Mouse (Mus musculus) forebrain, embryonic 14.5 days (tissue): ENCODE measurements around the gene N4bp2l1. TPM values are rescaled to one million over a fixed set of nuclear protein-coding genes. Genes with fewer than 3 reads are reported as not detected.

Experiments used
- polyA plus RNA-seq: library from polyadenylated mRNA; unstranded; fragments of >200 nt; fragmentation: Nextera tagmentation; extraction: Ambion mirVana; gene quantifications from 2 replicates; pipeline ENCODE4 v1.2.1, GENCODE M21; 2014

Gene N4bp2l1
- polyA plus RNA-seq, 1 experiment from 2014 or later = 7.4 TPM

Other genes starting within 250 kb of the N4bp2l1 start
- gene Zar1l, start 79.0 kb downstream of the N4bp2l1 start, polyA plus RNA-seq = not detected in 2 replicates
- gene Brca2, start 74.6 kb downstream of the N4bp2l1 start, polyA plus RNA-seq = 10.5 and 11.8 TPM in 2 replicates
- gene N4bp2l2, start 69.0 kb upstream of the N4bp2l1 start, polyA plus RNA-seq = 30.2 and 34.9 TPM in 2 replicates
- 31.8 and 38.0 TPM in 2 replicates for gene Pds5b, start 76.6 kb upstream of the N4bp2l1 start, polyA plus RNA-seq